Mouse (Mus musculus) lung, adult 2 months (tissue): ENCODE data around the gene Impdh2.

ENCODE experiments used
- CTCF ChIP-seq: fragments of 200-500 bp; IDR thresholded peaks from 2 replicates; pipeline ENCODE4 v1.5.1; 2011; ENCODE audit warnings: mild to moderate bottlenecking, low read length, control low read depth; ENCODE audit not compliant: insufficient read depth
- POLR2A ChIP-seq: fragments of 200-500 bp; IDR thresholded peaks from 2 replicates; pipeline ENCODE4 v1.6.1; 2011; ENCODE audit warnings: low read depth, mild to moderate bottlenecking, control low read depth, low read length, borderline replicate concordance; ENCODE audit errors: extremely low read depth

DNA sequence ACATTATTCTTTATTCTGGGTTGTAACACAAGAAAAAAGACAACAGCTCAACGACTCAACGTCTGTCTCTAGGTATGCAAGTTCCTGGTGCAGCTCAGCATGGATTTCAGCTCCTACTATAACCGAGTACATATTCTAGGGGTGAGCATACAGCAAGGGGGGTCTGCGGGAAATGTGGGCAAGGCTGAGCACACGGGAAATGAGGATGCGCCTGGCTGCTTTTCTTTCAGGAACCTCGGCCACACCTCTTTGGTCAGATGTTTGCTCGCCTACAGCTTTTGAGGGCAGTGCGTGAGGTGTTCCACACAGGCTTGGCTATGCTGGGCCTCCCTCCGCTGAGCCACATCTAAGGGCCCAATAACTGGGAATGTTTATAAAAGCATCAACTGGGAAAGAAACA lies 12.2 kb downstream of the Impdh2 start:
- TF ChIP-seq CTCF (no peak), POLR2A (no peak)
